Mouse (Mus musculus): ENCODE data around the gene Wdr95.

Wdr95 gene

GRCm38 (mm10) chr5:149527999-149528729, at the start of gene Wdr95:
Gene Wdr95 (plus strand): TSS chr5:149528679.
- no peak for DNase-seq

- DNase-seq = no peak
These were observed 46.6 kb upstream of the Wdr95 start for GRCm38 (mm10) chr5:149481920-149482319.

GRCm38 (mm10) chr5:149483321-149484052, 45.0 kb upstream of the Wdr95 start:
- peak; percentile 37 for DNase-seq

- DNase-seq = no peak
These were observed 44.2 kb upstream of the Wdr95 start for GRCm38 (mm10) chr5:149484270-149484669.

GRCm38 (mm10) chr5:149485447-149485846, 43.0 kb upstream of the Wdr95 start:
- no peak for DNase-seq

- DNase-seq = no peak
These were observed 40.0 kb upstream of the Wdr95 start for GRCm38 (mm10) chr5:149488360-149489021.

GRCm38 (mm10) chr5:149489136-149489535, 39.3 kb upstream of the Wdr95 start:
- DNase-seq = no peak

GRCm38 (mm10) chr5:149490275-149490674, 38.2 kb upstream of the Wdr95 start:
- no peak for DNase-seq

GRCm38 (mm10) chr5:149495655-149496054, 32.8 kb upstream of the Wdr95 start:
- no peak for DNase-seq

- no peak for DNase-seq
These were observed 31.9 kb upstream of the Wdr95 start for GRCm38 (mm10) chr5:149496401-149497066.

- DNase-seq = no peak
These were observed 28.5 kb upstream of the Wdr95 start for GRCm38 (mm10) chr5:149499936-149500335.

- no peak for DNase-seq
These were observed 24.9 kb upstream of the Wdr95 start for GRCm38 (mm10) chr5:149503423-149504175.

GRCm38 (mm10) chr5:149504985-149505384, 23.5 kb upstream of the Wdr95 start:
- DNase-seq = no peak

- no peak for DNase-seq
These were observed 22.4 kb upstream of the Wdr95 start for GRCm38 (mm10) chr5:149506033-149506432.

- DNase-seq = no peak
These were observed 20.1 kb upstream of the Wdr95 start for GRCm38 (mm10) chr5:149508094-149509029.

- no peak for DNase-seq
These were observed 18.2 kb upstream of the Wdr95 start for GRCm38 (mm10) chr5:149510323-149510722.

- no peak for DNase-seq
These were observed 15.8 kb upstream of the Wdr95 start for GRCm38 (mm10) chr5:149512695-149513094.

GRCm38 (mm10) chr5:149513438-149514086, 14.9 kb upstream of the Wdr95 start:
- no peak for DNase-seq

GRCm38 (mm10) chr5:149514087-149514671, 14.3 kb upstream of the Wdr95 start:
- no peak for DNase-seq

GRCm38 (mm10) chr5:149514890-149515289, 13.6 kb upstream of the Wdr95 start:
- no peak for DNase-seq
